Mouse (Mus musculus): ENCODE results near the gene Lyrm7.
"Not testable (repeated sequence)": the region's sequence is repeated elsewhere in the genome, so short reads cannot be mapped to it uniquely, and the experiment has no call there.

The Lyrm7 gene

GRCm38 (mm10) chr11:54860256-54861038 is at the start of gene Lyrm7:
TSS of gene Lyrm7 (minus strand) at chr11:54860916.
- peak; percentile 98 for DNase-seq (ENCODE audit: low spot score in 2 of 2)

DNA sequence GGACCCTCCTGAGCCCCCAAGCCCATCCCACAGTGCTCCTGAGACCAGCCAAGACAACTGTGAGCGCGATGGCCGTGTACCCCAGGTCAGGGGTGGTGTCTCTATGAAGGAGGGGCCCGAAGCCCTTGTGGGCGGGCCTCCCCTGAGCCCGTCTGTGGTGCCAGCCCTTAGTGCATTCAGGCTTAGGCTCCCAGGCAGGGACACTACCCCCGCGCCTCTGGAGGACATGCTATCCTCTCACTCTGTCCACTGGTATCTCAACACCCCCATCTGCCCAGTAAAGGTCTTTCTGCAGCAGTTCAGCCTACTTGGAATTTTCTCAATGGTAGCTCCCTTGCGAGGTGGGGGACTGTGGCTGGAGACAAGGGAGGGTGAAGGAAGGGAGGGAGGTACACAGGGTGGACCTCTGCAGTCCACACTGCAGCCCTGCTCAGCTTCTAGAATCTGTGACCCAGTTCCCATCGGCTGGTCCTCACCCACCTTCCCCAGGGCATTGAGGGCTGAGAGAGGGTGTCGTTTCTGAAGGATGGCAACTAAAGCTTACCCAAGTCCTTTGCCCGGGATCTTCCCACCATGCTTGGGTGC is 49.5 kb upstream of the Lyrm7 start:
- no peak for DNase-seq (ENCODE audit: low spot score in 2 of 2)

- no peak for DNase-seq (ENCODE audit: low spot score in 2 of 2)
Observed at GRCm38 (mm10) chr11:54909273-54909672, 48.6 kb upstream of the Lyrm7 start.

GRCm38 (mm10) chr11:54907259-54907658 is 46.5 kb upstream of the Lyrm7 start:
- DNase-seq (ENCODE audit: low spot score in 2 of 2) = no peak

GRCm38 (mm10) chr11:54906466-54906865 is 45.8 kb upstream of the Lyrm7 start:
- DNase-seq (ENCODE audit: low spot score in 2 of 2) = no peak

DNA sequence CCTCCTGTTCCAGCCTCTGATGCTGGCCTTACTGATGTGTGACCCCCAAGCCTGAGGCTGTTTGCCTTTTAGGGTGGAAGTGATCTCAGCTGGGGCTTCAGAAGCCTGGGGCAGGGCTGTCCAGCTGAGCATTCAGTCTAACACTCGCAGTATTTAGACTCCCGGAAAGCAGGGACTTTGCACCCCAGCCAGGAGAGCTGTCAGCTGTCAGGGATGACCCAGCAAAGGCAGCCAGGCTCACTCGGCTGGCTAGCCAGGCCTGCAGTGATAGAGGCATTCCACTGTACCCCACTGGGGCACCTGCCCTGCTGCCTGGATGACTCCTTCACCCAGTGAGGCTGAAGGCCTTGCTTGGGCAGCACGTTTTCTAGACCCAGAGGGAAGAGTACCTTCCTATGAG is 45.2 kb upstream of the Lyrm7 start:
- DNase-seq (ENCODE audit: low spot score in 2 of 2) = peak in 1 of 2 experiments; percentile 54

DNA sequence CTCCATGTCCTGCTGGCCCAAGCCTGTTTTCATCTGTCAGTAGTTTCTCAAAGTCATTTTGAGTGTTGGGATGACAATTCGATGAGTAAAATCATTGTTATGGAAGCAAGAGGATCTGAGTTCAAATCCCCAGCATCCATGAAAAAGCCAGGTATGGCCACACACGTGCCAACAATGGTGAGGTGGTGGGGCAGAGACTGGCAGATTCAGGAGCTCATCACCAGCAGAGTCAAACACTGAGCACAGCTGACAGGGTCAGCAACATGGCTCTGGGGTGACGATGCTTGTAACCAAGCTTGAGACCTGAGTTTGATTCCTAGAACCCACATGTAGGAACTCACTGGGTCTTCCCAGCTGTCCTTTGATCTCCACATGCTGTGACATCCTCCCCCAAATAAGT is 44.4 kb upstream of the Lyrm7 start:
- no peak for DNase-seq (ENCODE audit: low spot score in 2 of 2)

DNA sequence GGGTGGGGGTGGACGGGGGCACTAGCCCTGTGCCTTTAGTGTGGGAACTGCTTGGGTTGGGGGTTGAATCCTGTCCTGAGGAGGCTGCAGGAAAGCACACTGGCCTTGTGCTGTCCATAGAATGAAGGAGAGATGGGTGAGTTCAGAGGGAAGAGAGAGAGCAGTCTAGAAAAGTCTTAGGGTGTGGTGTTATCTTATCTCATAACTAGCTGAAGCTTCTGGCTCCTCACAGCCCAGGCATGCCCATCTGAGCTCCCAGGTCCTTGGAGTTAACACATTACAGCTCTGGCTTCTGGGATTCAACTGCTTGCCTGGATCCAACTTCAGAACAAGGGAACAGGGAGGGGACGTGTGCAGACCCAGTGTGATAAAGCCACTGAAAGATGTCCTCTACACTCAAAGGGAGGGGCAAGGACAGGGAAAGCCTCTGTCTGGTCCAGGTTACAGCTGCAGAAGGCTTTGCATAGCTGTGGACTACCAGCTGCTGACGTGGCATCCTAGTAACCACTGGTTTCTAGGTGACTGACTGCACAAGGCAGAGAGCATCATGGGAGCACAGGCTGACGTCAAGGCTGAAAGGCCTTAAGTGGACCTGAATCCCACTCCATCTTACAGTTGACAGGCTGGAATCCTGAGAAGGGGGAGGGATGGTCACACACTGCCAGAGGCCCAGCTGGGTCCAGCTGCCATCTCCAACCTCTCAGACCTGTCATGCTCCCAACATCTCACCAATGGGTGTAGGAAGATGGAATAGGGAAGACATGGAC is 43.4 kb upstream of the Lyrm7 start:
- peak; percentile 79 to 84 for DNase-seq (ENCODE audit: low spot score in 2 of 2)

DNA sequence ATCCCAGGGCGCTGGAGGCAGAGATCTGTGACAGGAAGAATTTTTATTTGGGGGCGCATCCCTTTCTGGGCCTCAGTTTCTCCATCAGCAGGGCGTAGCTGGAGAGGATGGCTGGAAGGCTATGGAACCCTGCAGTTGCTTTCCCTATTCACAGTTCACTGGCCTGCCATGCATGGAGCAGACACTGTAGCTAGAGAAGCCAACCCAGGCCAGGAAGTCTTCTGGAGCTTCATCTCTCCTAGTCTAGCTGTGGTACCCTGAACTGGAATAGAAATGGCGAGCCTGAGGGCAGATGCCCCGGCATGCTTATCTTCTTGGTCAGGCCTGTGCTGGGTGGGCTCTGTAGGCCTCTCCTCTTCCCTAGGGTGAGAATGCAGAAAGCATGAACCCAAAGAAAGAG is 42.6 kb upstream of the Lyrm7 start:
- DNase-seq (ENCODE audit: low spot score in 2 of 2) = no peak

DNA sequence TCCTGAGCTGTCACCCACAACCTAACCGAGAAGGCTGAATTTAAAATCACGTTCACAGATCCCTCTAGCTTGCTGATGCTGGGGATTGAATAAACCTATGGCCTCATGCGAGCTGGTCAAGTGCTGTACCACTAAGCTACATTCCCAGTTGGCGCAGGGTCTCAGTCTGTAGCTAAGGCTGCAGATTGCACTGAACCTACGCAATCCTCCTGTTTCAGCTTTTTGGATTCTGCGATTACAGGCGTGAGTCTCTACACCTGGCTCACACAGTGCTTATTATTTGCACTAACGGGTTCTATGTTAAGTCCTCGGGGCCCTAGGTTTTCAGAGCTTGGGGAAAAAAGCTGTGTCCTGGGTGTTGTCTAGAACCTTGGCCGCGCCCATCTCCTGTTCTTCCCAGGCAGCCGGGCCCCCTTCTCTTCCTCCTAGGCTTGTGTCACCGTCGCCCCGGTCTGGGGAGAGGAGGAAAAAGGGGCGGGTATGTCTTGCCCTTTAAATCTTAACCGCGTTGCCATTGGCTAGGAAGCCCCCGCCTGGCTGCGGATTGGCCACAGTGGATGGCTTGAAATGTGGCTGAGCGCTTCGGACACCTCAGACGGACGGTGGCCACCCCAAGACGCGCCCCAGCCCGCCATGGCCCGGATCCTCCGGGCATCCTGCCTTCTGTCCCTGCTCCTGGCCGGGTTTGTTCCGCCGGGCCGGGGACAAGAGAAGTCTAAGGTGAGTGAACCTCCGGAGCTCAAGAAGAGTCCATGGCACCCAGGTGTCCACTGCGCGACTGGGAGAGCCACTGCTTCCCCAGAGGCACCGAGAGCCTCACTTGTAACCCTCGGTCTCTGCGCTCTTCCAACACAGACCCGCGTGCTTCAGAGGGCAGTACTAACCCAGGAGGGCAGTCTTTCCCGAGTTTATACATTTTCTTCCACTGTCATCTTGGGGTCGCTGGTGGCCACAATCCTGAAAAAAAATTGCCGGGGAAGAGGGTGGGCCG is 41.9 kb upstream of the Lyrm7 start, which contains the start of gene Gpx3:
Gene Gpx3 (plus strand): TSS at position 121 of the 991 bp plus-strand sequence.
- DNase-seq (ENCODE audit: low spot score in 2 of 2) = peak; percentile 91

GRCm38 (mm10) chr11:54899657-54900056 is 38.9 kb upstream of the Lyrm7 start:
- no peak for DNase-seq (ENCODE audit: low spot score in 2 of 2)

- DNase-seq (ENCODE audit: low spot score in 2 of 2) = no peak
Observed at GRCm38 (mm10) chr11:54897470-54897869, 36.8 kb upstream of the Lyrm7 start.

DNA sequence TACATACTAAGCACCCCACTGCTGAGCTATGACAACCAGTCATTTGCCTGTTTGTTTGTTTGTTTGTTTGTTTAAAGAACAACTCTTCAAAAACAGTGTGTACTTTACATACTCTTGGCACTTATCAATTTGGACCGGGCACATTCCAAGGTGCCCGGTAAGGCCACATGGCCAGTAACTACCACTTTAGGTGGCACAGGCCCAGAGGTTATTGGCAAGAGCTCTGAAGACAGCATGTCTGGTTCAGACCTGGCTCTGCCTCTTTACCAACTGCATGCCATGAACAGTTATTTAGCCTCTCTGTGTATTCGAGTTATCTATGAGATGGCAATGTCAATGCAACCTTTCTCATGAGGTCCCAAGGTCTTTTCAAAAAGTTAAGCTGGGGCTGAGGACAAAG is 35.9 kb upstream of the Lyrm7 start:
- not testable (repeated sequence) for DNase-seq (ENCODE audit: low spot score in 2 of 2)

GRCm38 (mm10) chr11:54894589-54894988 is 33.9 kb upstream of the Lyrm7 start:
- DNase-seq (ENCODE audit: low spot score in 2 of 2) = no peak

DNA sequence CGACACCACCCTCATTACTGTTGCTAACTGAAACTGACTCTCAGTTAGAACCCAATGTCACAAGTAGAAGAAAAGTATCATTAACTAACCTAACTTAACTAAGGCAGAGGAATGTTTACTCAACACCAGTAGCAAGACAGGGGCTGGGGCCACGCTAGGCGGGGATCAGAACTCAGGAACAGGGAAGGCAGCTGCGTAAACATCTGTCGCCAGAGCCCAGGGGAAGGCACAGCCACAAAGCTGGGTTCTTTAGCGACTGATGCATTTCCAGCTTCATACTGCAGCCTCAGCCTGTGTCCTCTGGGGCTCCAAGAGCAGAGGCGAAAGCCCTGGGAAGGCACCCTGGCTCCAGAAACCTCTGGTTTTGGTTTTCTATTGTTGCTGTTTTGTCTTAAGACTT is 31.4 kb upstream of the Lyrm7 start:
- DNase-seq (ENCODE audit: low spot score in 2 of 2) = no peak

DNA sequence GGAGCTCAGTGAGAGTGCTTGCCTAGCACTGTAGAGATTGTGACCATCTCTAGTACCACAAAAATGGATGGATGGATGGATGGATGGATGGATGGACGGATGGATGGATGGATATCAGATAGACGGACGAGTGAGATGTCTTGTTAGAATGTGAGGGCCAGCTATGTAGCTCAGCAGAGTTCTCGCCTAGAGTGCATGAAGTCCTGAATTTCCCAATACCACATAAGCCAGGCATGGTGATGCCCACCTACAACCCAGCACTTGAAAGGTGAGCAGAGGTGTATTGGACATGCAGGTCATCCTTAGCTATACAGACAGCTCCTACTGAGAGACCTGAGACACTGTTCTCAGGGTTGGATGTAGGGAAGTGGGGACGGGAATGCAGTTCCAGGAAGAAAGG is 30.6 kb upstream of the Lyrm7 start:
- DNase-seq (ENCODE audit: low spot score in 2 of 2) = no peak

GRCm38 (mm10) chr11:54887927-54888326 is 27.2 kb upstream of the Lyrm7 start:
- peak; percentile 43 to 66 for DNase-seq (ENCODE audit: low spot score in 2 of 2)

DNA sequence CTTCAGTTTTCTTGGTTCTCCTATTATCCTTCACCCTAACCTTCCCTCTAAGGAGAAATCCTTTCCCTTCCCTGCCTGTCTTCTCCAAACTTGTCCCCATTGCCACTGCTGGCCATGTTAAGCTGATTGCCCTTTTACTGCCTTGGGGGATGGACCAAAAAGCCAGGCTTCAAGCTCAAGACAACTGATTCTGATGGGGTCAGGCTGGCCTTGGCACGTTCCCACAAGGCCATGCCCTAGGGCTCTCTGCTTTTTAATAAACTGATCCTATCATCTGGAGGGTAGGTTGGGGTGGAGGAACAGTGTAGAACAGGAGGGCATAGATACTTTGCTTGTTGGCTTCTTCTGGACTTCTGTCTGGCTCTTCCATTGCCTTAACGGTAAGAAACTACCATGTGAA is 24.7 kb upstream of the Lyrm7 start:
- DNase-seq (ENCODE audit: low spot score in 2 of 2) = no peak

GRCm38 (mm10) chr11:54884937-54885336 is 24.2 kb upstream of the Lyrm7 start:
- peak; percentile 87 to 91 for DNase-seq (ENCODE audit: low spot score in 2 of 2)

- DNase-seq (ENCODE audit: low spot score in 2 of 2) = no peak
Observed at GRCm38 (mm10) chr11:54884197-54884828, 23.6 kb upstream of the Lyrm7 start.

- peak; percentile 72 to 83 for DNase-seq (ENCODE audit: low spot score in 2 of 2)
Observed at GRCm38 (mm10) chr11:54882671-54883070, 22.0 kb upstream of the Lyrm7 start.
